Comparison of ENCODE assay signal across 8 mouse cellular contexts in genomic region chr16:31081125-31081664, GRCm38 (mm10). TPM values are rescaled to one million over a fixed set of nuclear protein-coding genes. Genes with fewer than 3 reads are reported as not detected.
DNase-seq lines count a peak whose midpoint lies in the region; ATAC-seq and TF ChIP-seq lines count a peak whose summit lies in the region.

Xxylt1 (minus strand) TSS chr16:31081432.

- peak within 1 kb of the TSS; percentile 74 for H3K9ac ChIP-seq in forebrain, embryonic 12.5 days
- H3K9ac ChIP-seq in heart, postnatal 0 days (replicated peaks; ENCODE audit: low read depth, low read length) = peak within 1 kb of the TSS; percentile 57
- H3K9ac ChIP-seq in liver, embryonic 16.5 days (ENCODE audit: low read depth, low read length) = peak within 1 kb of the TSS; percentile 66
- peak within 1 kb of the TSS; percentile 78 for H3K9ac ChIP-seq in neural tube, embryonic 13.5 days

- peak within 1 kb of the TSS; percentile 91 for H3K27ac ChIP-seq in forebrain, embryonic 12.5 days
- H3K27ac ChIP-seq in heart, postnatal 0 days (ENCODE audit: low read depth) = peak within 1 kb of the TSS; percentile 87
- peak within 1 kb of the TSS; percentile 62 for H3K27ac ChIP-seq in liver, embryonic 16.5 days (ENCODE audit: low read length)
- H3K27ac ChIP-seq in neural tube, embryonic 13.5 days (replicated peaks) = peak within 1 kb of the TSS; percentile 89
- H3K27ac ChIP-seq in testis, adult 2 months (ENCODE audit: control insufficient read depth, insufficient read depth, low read depth, low read length) = peak within 1 kb of the TSS; percentile 80

- H3K4me2 ChIP-seq in forebrain, embryonic 12.5 days = peak within 1 kb of the TSS; percentile 98
- peak within 1 kb of the TSS; percentile 90 for H3K4me2 ChIP-seq in heart, postnatal 0 days (ENCODE audit: low read depth, low read length)
- H3K4me2 ChIP-seq in liver, embryonic 16.5 days (ENCODE audit: low read depth, low read length) = peak within 1 kb of the TSS; percentile 80
- peak within 1 kb of the TSS; percentile 95 for H3K4me2 ChIP-seq in neural tube, embryonic 13.5 days

- H3K4me1 ChIP-seq in E14TG2a.4 (replicated peaks; ENCODE audit: low read depth, low read length) = peaks cover 24% of the 10 kb centered on the region
- H3K4me1 ChIP-seq in forebrain, embryonic 12.5 days = peaks cover 17% of the 10 kb centered on the region
- H3K4me1 ChIP-seq in heart, postnatal 0 days (ENCODE audit: control insufficient read depth, insufficient read depth) = peaks cover 15% of the 10 kb centered on the region; the same call in 1 of the 2 replicates
- peaks cover 10% of the 10 kb centered on the region for H3K4me1 ChIP-seq in liver, embryonic 16.5 days (ENCODE audit: control insufficient read depth, low read depth, low read length)
- H3K4me1 ChIP-seq in neural tube, embryonic 13.5 days (replicated peaks) = peaks cover 19% of the 10 kb centered on the region
- peaks cover 7% of the 10 kb centered on the region for H3K4me1 ChIP-seq in testis, adult 2 months (ENCODE audit: control insufficient read depth, insufficient read depth, low read length)

- peak; percentile 88 for DNase-seq in c-Kit-positive CD71-positive TER-119-positive erythroid progenitor cells, embryonic 14.5 days (ENCODE audit: low spot score)
- peak; percentile 92 for DNase-seq in heart, postnatal 0 days (ENCODE audit: low spot score)
- DNase-seq in kidney, postnatal 4 days = peak; percentile 95 to 97

- H3K9me3 ChIP-seq in E14TG2a.4 (ENCODE audit: low read length) = no peaks in the 10 kb centered on the region
- no peaks in the 10 kb centered on the region for H3K9me3 ChIP-seq in forebrain, embryonic 12.5 days
- H3K9me3 ChIP-seq in heart, postnatal 0 days (replicated peaks; ENCODE audit: control insufficient read depth, low read length) = no peaks in the 10 kb centered on the region
- H3K9me3 ChIP-seq in liver, embryonic 16.5 days (replicated peaks; ENCODE audit: control insufficient read depth, low read length) = no peaks in the 10 kb centered on the region
- no peaks in the 10 kb centered on the region for H3K9me3 ChIP-seq in neural tube, embryonic 13.5 days

- H3K27me3 ChIP-seq in E14TG2a.4 (ENCODE audit: insufficient read depth, low read length) = peaks cover 11% of the 10 kb centered on the region
- no peaks in the 10 kb centered on the region for H3K27me3 ChIP-seq in forebrain, embryonic 12.5 days
- H3K27me3 ChIP-seq in heart, postnatal 0 days (ENCODE audit: control insufficient read depth, insufficient read depth, low read length) = no peaks in the 10 kb centered on the region
- no peaks in the 10 kb centered on the region for H3K27me3 ChIP-seq in liver, embryonic 16.5 days (ENCODE audit: control insufficient read depth, insufficient read depth, low read depth, low read length)
- H3K27me3 ChIP-seq in neural tube, embryonic 13.5 days = no peaks in the 10 kb centered on the region
- H3K27me3 ChIP-seq in testis, adult 2 months (ENCODE audit: control insufficient read depth, insufficient read depth, low read length) = no peaks in the 10 kb centered on the region

- H3K36me3 ChIP-seq in E14TG2a.4 (ENCODE audit: insufficient read depth, low read length) = peaks cover 26% of the 10 kb centered on the region
- no peaks in the 10 kb centered on the region for H3K36me3 ChIP-seq in forebrain, embryonic 12.5 days (replicated peaks)
- no peaks in the 10 kb centered on the region; the same call in 1 of the 2 replicates for H3K36me3 ChIP-seq in heart, postnatal 0 days (replicated peaks; ENCODE audit: control insufficient read depth, insufficient read depth, low read length)
- H3K36me3 ChIP-seq in liver, embryonic 16.5 days (ENCODE audit: control insufficient read depth, insufficient read depth) = no peaks in the 10 kb centered on the region
- no peaks in the 10 kb centered on the region for H3K36me3 ChIP-seq in neural tube, embryonic 13.5 days
- H3K36me3 ChIP-seq in testis, adult 2 months (ENCODE audit: control insufficient read depth, insufficient read depth, low read length) = no peaks in the 10 kb centered on the region

- no peak for TF ChIP-seq CTCF in E14TG2a.4 (conservative IDR thresholded peaks at IDR 0.05; ENCODE audit: low read length)
- 0 out of 2 replicates have a peak, but pooled peaks have one; percentile 7 for TF ChIP-seq CTCF in heart, postnatal 0 days (IDR thresholded peaks at IDR 0.05; ENCODE audit: low read depth)
- no peak for TF ChIP-seq CTCF in testis, adult 2 months (IDR thresholded peaks at IDR 0.05; ENCODE audit: control insufficient read depth, insufficient read depth, insufficient replicate concordance, low read depth, low read length)

- WGBS in forebrain, embryonic 12.5 days = under 1% methylated on average over 54 of the region's 54 CpGs
- WGBS in heart, postnatal 0 days = under 1% methylated on average over 48 of the region's 54 CpGs
- WGBS in liver, embryonic 16.5 days (ENCODE audit: insufficient replicate concordance) = under 1% methylated on average over 43 of the region's 54 CpGs
- WGBS in neural tube, embryonic 13.5 days = under 1% methylated on average over 51 of the region's 54 CpGs

- TF ChIP-seq EP300 in heart, postnatal 0 days (IDR thresholded peaks at IDR 0.05; ENCODE audit: low read depth) = no peak

- ATAC-seq in forebrain, embryonic 12.5 days (ENCODE audit: low FRiP score) = peak; percentile 99
- ATAC-seq in heart, postnatal 0 days (ENCODE audit: insufficient read depth, low read depth) = peak; percentile 98
- peak; percentile 97 for ATAC-seq in liver, embryonic 16.5 days (ENCODE audit: low read depth)
- peak; percentile 99 for ATAC-seq in neural tube, embryonic 13.5 days (ENCODE audit: low read depth)

- peak within 1 kb of the TSS; percentile 91 for H3K4me3 ChIP-seq in E14TG2a.4 (replicated peaks; ENCODE audit: low read length)
- H3K4me3 ChIP-seq in forebrain, embryonic 12.5 days (replicated peaks) = peak within 1 kb of the TSS; percentile 73
- H3K4me3 ChIP-seq in heart, postnatal 0 days (ENCODE audit: low read depth, low read length) = peak within 1 kb of the TSS; percentile 83
- peak within 1 kb of the TSS; percentile 73 for H3K4me3 ChIP-seq in liver, embryonic 16.5 days (ENCODE audit: low read depth, low read length)
- H3K4me3 ChIP-seq in neural tube, embryonic 13.5 days = peak within 1 kb of the TSS; percentile 83
- peak within 1 kb of the TSS; percentile 97 for H3K4me3 ChIP-seq in testis, adult 2 months (ENCODE audit: control insufficient read depth, low read depth, low read length)

- peak; percentile 63 for TF ChIP-seq POLR2A in testis, adult 2 months (IDR thresholded peaks at IDR 0.05; ENCODE audit: control insufficient read depth, low read depth, low read length)

RNA-seq across cellular contexts. Expression of gene Xxylt1, which starts in this region (rescaled TPM):
- polyA plus RNA-seq in forebrain, embryonic 12.5 days (2016; fragmentation: Nextera tagmentation; extraction: Ambion mirVana) = 12.4 and 12.7 TPM in 2 replicates
- total RNA-seq in heart, postnatal 0 days (2014; rRNA removed; ENCODE audit: low replicate concordance) = 13.4 and 16.2 TPM in 2 replicates
- 5.2 and 5.9 TPM in 2 replicates for polyA plus RNA-seq in heart, postnatal 0 days (2015; fragmentation: Nextera tagmentation; extraction: Ambion mirVana)
- 0.88 and 1.2 TPM in 2 replicates for polyA plus RNA-seq in liver, embryonic 16.5 days (2015; fragmentation: Nextera tagmentation; extraction: Ambion mirVana)
- 11.2 and 11.6 TPM in 2 replicates for polyA plus RNA-seq in neural tube, embryonic 13.5 days (2015; fragmentation: Nextera tagmentation; extraction: Ambion mirVana)
- 1.6 and 2.7 TPM in 2 replicates for polyA plus RNA-seq in testis, adult 2 months (2012; rRNA removed)

Comparison
In these comparisons a context has a peak if more than half of its experiments do, and no peak if none do; other contexts are left out.
1. Peak in every context shown above with its lines: DNase-seq, ATAC-seq, H3K4me3 ChIP-seq and H3K27ac ChIP-seq.